Mouse (Mus musculus) embryonic facial prominence, embryonic 11.5 days (tissue): ENCODE results near the gene Adcy1. TPM values are rescaled to one million over a fixed set of nuclear protein-coding genes. Genes with fewer than 3 reads are reported as not detected.

ENCODE experiments used
- ATAC-seq: fragments of 200-750 bp; cut with Nextera tagmentation; replicated peaks from 2 replicates; pipeline ENCODE4 v1.8.0; 2017; ENCODE audit warnings: low read depth; ENCODE audit not compliant: insufficient number of reproducible peaks, low FRiP score, low TSS enrichment
- DNase-seq: peaks from one replicate; pipeline ENCODE4 v3.0.0-alpha.2; 2015; ENCODE audit warnings: low spot score
- H3K27ac ChIP-seq: fragments of 300-500 bp; sonication (generic); replicated peaks from 2 replicates; pipeline ENCODE4 v1.5.1; 2014; ENCODE audit warnings: mild to moderate bottlenecking, low read depth, low read length, control low read depth
- H3K27me3 ChIP-seq: fragments of 300-500 bp; sonication (generic); 2 replicates; pipeline ENCODE4 v1.6.1; 2014; ENCODE audit warnings: mild to moderate bottlenecking, low read length, moderate library complexity, mixed read lengths; ENCODE audit not compliant: control insufficient read depth, insufficient read depth
- H3K36me3 ChIP-seq: fragments of 300-500 bp; sonication (generic); replicated peaks from 2 replicates; pipeline ENCODE4 v1.6.1; 2014; ENCODE audit warnings: low read depth, mild to moderate bottlenecking, low read length, moderate library complexity, mixed read lengths; ENCODE audit not compliant: control insufficient read depth, insufficient read depth
- H3K4me1 ChIP-seq: fragments of 300-500 bp; sonication (generic); 2 replicates; pipeline ENCODE4 v1.6.1; 2014; ENCODE audit warnings: low read length, mixed read lengths; ENCODE audit not compliant: control insufficient read depth, insufficient read depth
- H3K4me2 ChIP-seq: fragments of 300-500 bp; sonication (generic); 2 replicates; pipeline ENCODE4 v1.6.1; 2014; ENCODE audit warnings: low read depth, mild to moderate bottlenecking, control low read depth, low read length, moderate library complexity
- H3K4me3 ChIP-seq: fragments of 300-500 bp; sonication (generic); 2 replicates; pipeline ENCODE4 v1.5.1; 2014; ENCODE audit warnings: low read depth, low read length, control low read depth
- H3K9ac ChIP-seq: fragments of 300-500 bp; sonication (generic); replicated peaks from 2 replicates; pipeline ENCODE4 v1.6.1; 2014; ENCODE audit warnings: mild to moderate bottlenecking, control low read depth, low read length
- H3K9me3 ChIP-seq: fragments of 300-500 bp; sonication (generic); replicated peaks from 2 replicates; pipeline ENCODE4 v1.6.1; 2016; ENCODE audit warnings: mild to moderate bottlenecking, low read length, inconsistent platforms, mixed read lengths; ENCODE audit not compliant: control insufficient read depth
- WGBS: fragments of 180-500 bp; shearing (Covaris S2); extraction: QIAGEN DNeasy Blood & Tissue Kit; methylation state at CpG from one replicate; pipeline ENCODE4 v1.1.7; 2014; 5-methylcytosine and 5-hydroxymethylcytosine counted together
- polyA plus RNA-seq: library from polyadenylated mRNA; unstranded; fragments of >200 nt; fragmentation: Nextera tagmentation; extraction: Ambion mirVana; gene quantifications from 2 replicates; pipeline ENCODE4 v1.2.1, GENCODE M21; 2014

The Adcy1 gene
- polyA plus RNA-seq, 1 experiment from 2014 or later, result 1.3 TPM

- 76% methylated on average over 3 of the region's 3 CpGs for WGBS
- no peaks in the 10 kb centered on the region for H3K36me3 ChIP-seq
Observed at GRCm38 (mm10) chr11:7073556-7073955, 10.3 kb downstream of the Adcy1 start.

GRCm38 (mm10) chr11:7076510-7076909 is 13.2 kb downstream of the Adcy1 start:
- 82% methylated on average over 3 of the region's 3 CpGs for WGBS
- Histone ChIP-seq H3K4me1 (no peaks in the 10 kb centered on the region), H3K27ac (no peak overlapping the region), H3K9me3 (no peaks in the 10 kb centered on the region), H3K4me3 (no peak overlapping the region), H3K36me3 (no peaks in the 10 kb centered on the region), H3K27me3 (no peaks in the 10 kb centered on the region), H3K9ac (no peak overlapping the region), H3K4me2 (no peak overlapping the region)
- ATAC-seq (no peak), DNase-seq (no peak)

More at GRCm38 (mm10) chr11:7073556-7073955, 10.3 kb downstream of the Adcy1 start:
- no peak overlapping the region for H3K4me2 ChIP-seq
- DNase-seq (no peak), ATAC-seq (no peak)
- H3K9ac ChIP-seq, result no peak overlapping the region
- H3K27ac ChIP-seq, result no peak overlapping the region
- no peaks in the 10 kb centered on the region for H3K4me1 ChIP-seq
- H3K9me3 ChIP-seq, result no peaks in the 10 kb centered on the region
- H3K27me3 ChIP-seq, result no peaks in the 10 kb centered on the region
- no peak overlapping the region for H3K4me3 ChIP-seq

GRCm38 (mm10) chr11:7081893-7082292 is 18.6 kb downstream of the Adcy1 start:
- no peak overlapping the region for H3K4me2 ChIP-seq
- H3K9ac ChIP-seq, result no peak overlapping the region
- no peaks in the 10 kb centered on the region for H3K9me3 ChIP-seq
- WGBS, result 92% methylated on average over 1 of the region's 1 CpGs
- no peak for DNase-seq
- H3K4me1 ChIP-seq, result no peaks in the 10 kb centered on the region
- H3K36me3 ChIP-seq, result no peaks in the 10 kb centered on the region
- no peak for ATAC-seq
- no peaks in the 10 kb centered on the region for H3K27me3 ChIP-seq
- no peak overlapping the region for H3K27ac ChIP-seq
- H3K4me3 ChIP-seq, result no peak overlapping the region

- ATAC-seq (no peak), DNase-seq (no peak)
- Histone ChIP-seq H3K27ac (no peak overlapping the region), H3K4me1 (no peaks in the 10 kb centered on the region), H3K4me3 (no peak overlapping the region), H3K9ac (no peak overlapping the region), H3K27me3 (no peaks in the 10 kb centered on the region), H3K36me3 (no peaks in the 10 kb centered on the region), H3K9me3 (no peaks in the 10 kb centered on the region), H3K4me2 (no peak overlapping the region)
- WGBS, result 97% methylated on average over 1 of the region's 1 CpGs
Observed at GRCm38 (mm10) chr11:7083911-7084310, 20.6 kb downstream of the Adcy1 start.

GRCm38 (mm10) chr11:7085184-7085583 is 21.9 kb downstream of the Adcy1 start:
- DNase-seq, result no peak
- no peak for ATAC-seq
- no peaks in the 10 kb centered on the region for H3K36me3 ChIP-seq
- no peak overlapping the region for H3K9ac ChIP-seq
- WGBS, result 85% methylated on average over 5 of the region's 5 CpGs
- no peaks in the 10 kb centered on the region for H3K27me3 ChIP-seq
- no peaks in the 10 kb centered on the region for H3K4me1 ChIP-seq
- H3K9me3 ChIP-seq, result no peaks in the 10 kb centered on the region
- H3K4me2 ChIP-seq, result no peak overlapping the region
- H3K27ac ChIP-seq, result no peak overlapping the region
- H3K4me3 ChIP-seq, result no peak overlapping the region

- no peak overlapping the region for H3K4me2 ChIP-seq
- H3K4me3 ChIP-seq, result no peak overlapping the region
- ATAC-seq (no peak), DNase-seq (no peak)
- H3K9ac ChIP-seq, result no peak overlapping the region
- H3K27ac ChIP-seq, result no peak overlapping the region
- 90% methylated on average over 5 of the region's 5 CpGs for WGBS
- H3K36me3 ChIP-seq, result no peaks in the 10 kb centered on the region
- H3K27me3 ChIP-seq, result no peaks in the 10 kb centered on the region
- no peaks in the 10 kb centered on the region for H3K4me1 ChIP-seq
- H3K9me3 ChIP-seq, result no peaks in the 10 kb centered on the region
Observed at GRCm38 (mm10) chr11:7091120-7091519, 27.8 kb downstream of the Adcy1 start.

- no peak for DNase-seq
- no peaks in the 10 kb centered on the region for H3K36me3 ChIP-seq
- H3K4me3 ChIP-seq, result no peak overlapping the region
- no peak overlapping the region for H3K9ac ChIP-seq
- no peaks in the 10 kb centered on the region for H3K27me3 ChIP-seq
- ATAC-seq, result no peak
- H3K27ac ChIP-seq, result no peak overlapping the region
- H3K9me3 ChIP-seq, result no peaks in the 10 kb centered on the region
- no peak overlapping the region for H3K4me2 ChIP-seq
- no peaks in the 10 kb centered on the region for H3K4me1 ChIP-seq
- 94% methylated on average over 6 of the region's 6 CpGs for WGBS
Observed at GRCm38 (mm10) chr11:7094844-7095243, 31.6 kb downstream of the Adcy1 start.

GRCm38 (mm10) chr11:7101674-7102073 is 38.4 kb downstream of the Adcy1 start:
- Histone ChIP-seq H3K4me3 (no peak overlapping the region), H3K36me3 (no peaks in the 10 kb centered on the region), H3K27ac (no peak overlapping the region), H3K27me3 (no peaks in the 10 kb centered on the region), H3K9ac (no peak overlapping the region), H3K4me2 (no peak overlapping the region), H3K4me1 (no peaks in the 10 kb centered on the region), H3K9me3 (no peaks in the 10 kb centered on the region)
- ATAC-seq (no peak), DNase-seq (no peak)
- WGBS, result 82% methylated on average over 6 of the region's 6 CpGs
